Mouse (Mus musculus): ENCODE results near the gene Sufu. TPM values are rescaled to one million over a fixed set of nuclear protein-coding genes. Genes with fewer than 3 reads are reported as not detected.

Sufu gene
- total RNA-seq, 2 experiments from 2014 or later: 16.8 to 21.0 TPM

GRCm38 (mm10) chr19:46481756-46482155 lies 85.1 kb downstream of the Sufu start:
- intact Hi-C loops (cut with DNase I): no loop called here
- DNase-seq (ENCODE audit: low spot score in 2 of 2): no peak

DNA sequence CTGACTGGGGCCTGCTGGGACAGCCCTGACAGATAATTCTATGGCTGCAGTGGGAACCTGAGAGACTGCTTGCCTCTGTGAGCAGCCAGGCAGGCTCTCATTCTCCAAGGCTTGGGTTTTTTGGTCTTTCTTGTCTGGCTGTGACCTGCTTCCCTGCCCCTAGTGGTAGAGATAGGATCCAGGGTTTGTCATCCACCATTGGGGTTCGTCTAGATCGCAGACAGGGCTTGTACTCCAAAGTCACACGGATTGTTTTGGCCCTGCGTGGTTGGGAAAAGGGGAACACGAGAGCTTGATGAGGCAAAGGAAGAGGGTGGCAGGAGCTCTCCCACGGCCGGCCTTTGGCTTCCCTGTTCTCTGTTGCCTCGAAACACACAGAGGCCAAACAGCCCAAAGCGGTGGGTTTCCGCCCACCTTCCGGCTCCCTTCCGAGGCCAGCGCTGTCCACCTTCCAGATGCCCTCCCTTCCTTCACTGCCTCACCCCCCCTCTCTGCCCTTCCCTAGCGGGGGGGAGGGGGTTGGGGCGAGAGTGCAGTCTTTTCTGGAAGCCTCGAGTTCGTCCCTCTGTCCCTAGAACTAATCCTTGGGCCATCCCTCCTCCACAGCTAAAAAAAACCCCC lies 86.3 kb downstream of the Sufu start:
- no peak for DNase-seq (ENCODE audit: low spot score in 2 of 2)
- intact Hi-C loops (cut with DNase I): no loop called here

DNA sequence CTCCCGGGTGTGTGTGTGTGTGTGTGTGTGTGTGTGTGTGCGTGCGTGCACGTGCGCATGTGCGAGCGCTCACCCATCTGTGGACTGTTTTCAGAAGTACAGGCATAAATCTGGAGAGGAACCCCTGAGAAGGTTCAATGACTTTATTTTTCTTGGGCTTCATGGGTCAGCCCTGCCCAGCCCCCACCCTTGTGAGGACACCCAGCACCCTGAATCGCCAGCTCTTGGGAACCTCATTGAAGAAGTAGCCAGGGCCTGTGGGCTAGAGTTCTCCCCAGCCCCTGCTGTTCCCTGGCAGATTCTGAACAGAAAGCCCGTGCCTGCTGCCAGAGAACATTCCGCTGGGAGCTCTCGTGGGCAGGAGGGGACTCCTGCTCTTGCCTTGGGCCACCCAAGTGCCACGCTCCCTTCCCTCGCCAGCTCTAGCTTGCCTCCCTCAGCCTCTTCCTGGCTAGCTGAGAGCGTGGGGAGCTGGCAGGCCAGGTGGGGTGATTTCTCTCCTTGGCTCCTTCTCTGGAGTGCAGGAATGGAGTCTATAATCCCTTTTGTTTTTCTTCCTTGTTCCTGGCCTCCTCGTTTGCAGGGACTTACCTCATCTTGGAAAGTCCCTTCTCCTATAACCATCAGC lies 87.1 kb downstream of the Sufu start:
- DNase-seq (ENCODE audit: low spot score in 2 of 2): peak in 1 of 2 experiments; percentile 56
- intact Hi-C loops (cut with DNase I): no loop called here

- intact Hi-C loops (cut with DNase I): no loop called here
- peak in 1 of 2 experiments; percentile 73 for DNase-seq (ENCODE audit: low spot score in 2 of 2)
Observed at GRCm38 (mm10) chr19:46484518-46484917, 87.8 kb downstream of the Sufu start.

- no peak for DNase-seq (ENCODE audit: low spot score in 2 of 2)
Observed at GRCm38 (mm10) chr19:46485847-46486246, 89.2 kb downstream of the Sufu start.

DNA sequence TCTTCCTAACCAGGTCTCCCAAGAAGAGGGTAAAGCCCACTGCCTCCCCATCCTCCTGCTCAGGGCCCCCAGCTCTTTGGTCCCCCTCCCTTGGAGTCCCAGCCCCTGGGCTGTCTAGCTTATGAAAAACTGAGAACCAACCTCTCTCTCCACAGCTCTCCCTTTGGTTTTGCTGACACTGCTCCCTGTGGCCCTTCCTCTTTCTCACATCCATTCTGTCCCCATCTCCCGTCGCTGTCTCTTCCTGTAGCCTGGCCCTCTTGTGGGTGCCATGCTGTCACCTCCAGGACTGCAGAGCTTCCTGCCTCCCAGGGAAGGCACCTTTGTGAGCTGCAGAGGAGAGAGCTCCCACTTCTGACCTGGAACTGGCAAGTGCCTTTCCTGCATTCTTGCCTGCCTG lies 90.0 kb downstream of the Sufu start:
- intact Hi-C loops (cut with DNase I): no loop called here
- DNase-seq (ENCODE audit: low spot score in 2 of 2): no peak

More at GRCm38 (mm10) chr19:46485847-46486246, 89.2 kb downstream of the Sufu start:
- intact Hi-C loops (cut with DNase I): no loop called here

GRCm38 (mm10) chr19:46489448-46489847 lies 92.8 kb downstream of the Sufu start:
- DNase-seq (ENCODE audit: low spot score in 2 of 2): no peak
- intact Hi-C loops (cut with DNase I): no loop called here

- no peak for DNase-seq (ENCODE audit: low spot score in 2 of 2)
- intact Hi-C loops (cut with DNase I): no loop called here
Observed at GRCm38 (mm10) chr19:46490634-46491033, 93.9 kb downstream of the Sufu start.

- no peak for DNase-seq (ENCODE audit: low spot score in 2 of 2)
- intact Hi-C loops (cut with DNase I): no loop called here
Observed at GRCm38 (mm10) chr19:46495136-46495535, 98.4 kb downstream of the Sufu start.

DNA sequence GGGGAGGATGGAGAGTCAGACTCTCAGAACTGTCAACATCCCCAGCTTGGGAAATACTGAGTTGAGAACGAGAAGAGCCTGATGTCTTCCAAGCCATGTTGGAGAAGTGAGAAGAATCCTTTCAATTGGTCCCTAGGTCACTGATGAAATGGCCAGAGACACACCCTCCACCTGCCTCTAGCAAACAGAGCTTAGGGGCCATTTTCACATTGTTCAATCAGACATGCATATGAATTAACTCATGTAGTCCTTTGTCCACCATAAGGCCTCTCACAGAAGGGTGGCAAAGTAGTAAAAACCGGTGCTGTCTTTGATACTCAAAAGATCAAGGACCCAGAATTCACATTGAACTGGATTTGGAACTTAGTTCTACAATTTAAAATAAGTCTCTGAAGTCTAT lies 100.5 kb downstream of the Sufu start:
- DNase-seq (ENCODE audit: low spot score in 2 of 2): no peak
- intact Hi-C loops (cut with DNase I): no loop called here

DNA sequence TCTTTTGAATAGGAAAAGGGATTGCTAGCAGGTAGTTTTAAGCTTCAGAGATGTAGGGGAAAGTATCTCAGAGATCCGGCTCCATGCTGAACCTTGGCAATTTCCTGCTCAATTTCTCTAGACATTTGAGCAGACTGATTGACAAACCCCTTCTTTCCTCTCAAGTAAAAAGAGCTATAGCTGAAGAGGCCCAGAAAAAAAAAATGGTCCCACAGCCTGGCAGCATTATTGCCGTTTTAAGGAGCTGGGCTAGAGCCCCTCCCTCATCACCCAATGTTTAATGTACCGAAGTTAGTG lies 102.8 kb downstream of the Sufu start:
- intact Hi-C loops (cut with DNase I): no loop called here
- DNase-seq (ENCODE audit: low spot score in 2 of 2): no peak

DNA sequence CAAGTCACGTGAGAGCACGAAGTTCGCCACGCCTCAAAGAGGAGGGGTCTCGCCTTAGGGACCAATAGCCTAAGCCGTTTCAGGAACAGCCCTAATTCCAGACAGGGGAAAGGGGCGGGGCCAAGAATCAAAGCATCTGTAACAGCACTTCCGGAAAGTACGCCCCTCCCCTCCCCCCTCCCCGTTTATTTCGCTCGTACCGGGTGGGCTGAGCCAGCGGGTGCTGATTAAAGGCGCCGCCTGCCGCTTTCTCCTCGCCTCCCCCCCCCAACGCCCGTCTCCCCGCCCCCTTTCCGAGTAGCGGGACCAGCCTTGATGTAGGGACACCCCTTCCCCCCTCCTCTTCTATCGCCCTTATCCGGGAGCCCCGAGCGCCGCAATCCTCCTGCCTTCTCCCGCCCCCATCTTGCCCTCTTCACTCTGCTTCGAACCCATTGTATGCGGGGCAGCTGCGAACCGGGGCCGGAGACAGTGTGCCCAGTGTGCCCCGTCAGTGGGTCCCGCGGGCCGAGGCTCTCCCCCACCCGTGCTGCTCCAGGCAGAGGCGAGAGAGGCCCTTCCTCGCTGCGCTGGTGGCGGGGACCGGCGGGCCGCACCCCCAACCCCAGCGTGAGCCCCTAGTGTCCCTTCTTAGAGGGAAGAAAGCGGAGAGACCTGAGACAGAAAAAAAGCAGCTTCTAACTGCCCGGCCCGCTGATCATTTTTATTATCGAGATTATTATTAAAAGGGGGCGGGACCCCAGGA lies 103.3 kb downstream of the Sufu start:
- peak; percentile 96 to 99 for DNase-seq (ENCODE audit: low spot score in 2 of 2)
- intact Hi-C loops (cut with DNase I): loop anchor here (2.0 to 5.0 kb wide), 2 partner anchors 73 to 173 kb away; partner anchors contain the start of genes Arl3, Fbxl15, Psd and Sfxn2

DNA sequence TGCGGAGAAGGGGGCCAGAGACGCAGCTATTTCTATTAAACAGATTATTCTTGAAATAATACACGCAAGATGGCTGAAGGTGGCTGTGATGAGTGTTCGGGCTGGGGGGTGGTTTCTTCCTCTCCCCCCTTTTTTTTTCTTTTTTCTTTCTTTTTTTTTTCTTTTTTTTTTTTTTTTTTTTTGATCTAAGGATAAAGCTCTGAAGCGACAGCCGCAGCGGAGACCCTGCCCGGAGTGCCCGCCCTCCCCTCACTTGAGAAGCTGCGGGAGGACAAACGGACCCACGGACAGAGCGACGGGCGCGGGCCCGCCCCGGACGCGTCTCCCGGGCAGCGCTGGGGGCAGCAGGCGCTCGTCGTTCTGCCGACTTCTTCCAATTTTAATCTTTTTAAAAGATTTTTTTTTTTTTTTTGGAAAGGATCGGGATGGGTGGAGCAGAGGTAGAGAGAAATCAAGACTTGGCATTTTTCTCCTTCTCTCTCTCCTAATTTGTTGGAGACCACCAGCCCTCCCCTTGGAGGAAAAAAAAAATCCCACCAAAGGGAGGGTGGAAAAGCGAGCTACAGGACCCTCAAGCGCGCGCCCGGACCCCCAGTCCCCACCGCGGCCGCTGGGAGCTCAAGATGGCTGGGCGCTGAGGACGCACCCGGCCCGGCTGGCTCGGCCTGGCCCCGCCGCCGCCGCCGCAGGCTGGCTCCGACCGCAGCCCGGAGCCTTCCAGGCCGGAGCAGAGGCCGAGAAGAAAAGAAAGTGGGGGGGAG lies 104.1 kb downstream of the Sufu start:
- peak in 1 of 2 experiments; percentile 46 for DNase-seq (ENCODE audit: low spot score in 2 of 2)
- intact Hi-C loops (cut with DNase I): loop anchor here (2.0 to 5.0 kb wide), 2 partner anchors 72 to 173 kb away; partner anchors contain the start of genes Arl3, Fbxl15, Psd and Sfxn2

DNA sequence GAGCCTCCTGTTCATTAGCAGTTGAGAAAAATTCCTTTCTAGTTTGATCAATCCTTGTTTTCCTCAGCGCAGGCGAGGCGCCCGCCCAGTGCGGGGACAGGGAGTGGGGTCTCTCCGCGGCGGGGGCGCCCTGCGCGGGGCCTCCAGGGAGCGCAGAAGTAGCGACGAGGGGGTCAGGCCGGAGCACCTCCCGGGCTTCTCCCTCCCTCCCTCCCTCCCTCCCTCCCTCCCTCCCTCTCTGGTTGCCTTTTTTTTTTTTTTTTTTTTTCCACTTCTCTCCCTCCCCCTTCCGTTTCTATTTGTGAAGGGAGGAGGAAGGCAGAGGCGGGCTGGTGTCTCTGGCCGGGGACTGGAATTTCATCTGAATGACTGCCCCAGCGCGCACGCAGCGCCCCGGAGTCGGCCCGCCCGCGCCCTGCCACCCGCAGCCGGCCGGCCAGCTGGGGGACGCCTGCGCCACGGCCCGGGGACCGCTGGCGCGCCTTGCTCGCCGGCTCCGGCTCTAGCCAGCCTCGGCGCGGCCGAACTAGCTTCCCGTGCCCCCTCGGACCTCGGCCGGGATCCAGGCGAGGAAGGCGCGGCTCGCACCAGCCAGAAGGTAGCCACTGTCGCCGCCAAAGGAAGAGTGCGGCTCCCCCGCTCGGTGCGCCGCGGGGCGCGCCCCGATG lies 104.8 kb downstream of the Sufu start, which contains the start of gene Trim8:
Trim8 (plus strand) TSS at position 302 of the 668 bp plus-strand sequence.
- intact Hi-C loops (cut with DNase I): loop anchor here (1.0 to 5.0 kb wide), 5 partner anchors 22 to 174 kb away; partner anchors contain the start of genes Arl3, Fbxl15, Psd and Sfxn2
- peak; percentile 76 to 87 for DNase-seq (ENCODE audit: low spot score in 2 of 2)

DNA sequence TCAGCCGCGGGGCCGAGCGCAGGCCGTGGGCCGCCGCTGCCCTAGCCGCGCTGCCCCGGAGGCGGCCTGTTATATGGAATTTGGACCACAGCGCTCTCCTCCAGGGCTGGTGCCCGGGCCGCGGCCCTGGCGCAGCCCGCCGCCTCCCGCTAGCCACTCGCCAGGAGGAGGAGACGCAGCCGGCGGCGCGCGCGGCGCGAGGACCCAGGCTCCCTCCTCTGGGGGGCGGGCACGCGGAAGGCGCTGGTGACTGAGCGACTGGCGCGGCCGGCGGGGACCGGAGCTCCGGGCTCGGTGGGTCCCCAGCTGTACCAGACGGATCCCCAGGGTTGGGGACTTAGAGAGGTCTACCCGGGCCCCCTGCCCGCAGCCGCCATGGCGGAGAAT lies 105.4 kb downstream of the Sufu start:
- peak; percentile 79 to 83 for DNase-seq (ENCODE audit: low spot score in 2 of 2)
- intact Hi-C loops (cut with DNase I): loop anchor here (1.0 to 5.0 kb wide), 4 partner anchors 21 to 175 kb away; partner anchors contain the start of genes Fbxl15, Psd and Sufu

- peak; percentile 82 for DNase-seq (ENCODE audit: low spot score in 2 of 2)
- intact Hi-C loops (cut with DNase I): loop anchor here (1.0 to 5.0 kb wide), 4 partner anchors 21 to 175 kb away; partner anchors contain the start of genes Fbxl15, Psd and Sufu
Observed at GRCm38 (mm10) chr19:46502471-46503166, 105.9 kb downstream of the Sufu start.

GRCm38 (mm10) chr19:46503351-46504084 lies 106.8 kb downstream of the Sufu start:
- DNase-seq (ENCODE audit: low spot score in 2 of 2): peak in 1 of 2 experiments; percentile 50
- intact Hi-C loops (cut with DNase I): loop anchor here (2.0 to 5.0 kb wide), 3 partner anchors 49 to 176 kb away; partner anchors contain the start of genes Fbxl15, Psd and Sufu

All from left cerebral cortex, postnatal 25 days (tissue).